Mouse (Mus musculus) limb, embryonic 12.5 days (tissue): ENCODE measurements around the gene Spast. TPM values are rescaled to one million over a fixed set of nuclear protein-coding genes. Genes with fewer than 3 reads are reported as not detected.
"Not testable (repeated sequence)": the region's sequence is repeated elsewhere in the genome, so short reads cannot be mapped to it uniquely, and the experiment has no call there.

Source experiments
- ATAC-seq: fragments of 200-750 bp; cut with Nextera tagmentation; 2 replicates; pipeline ENCODE4 v1.8.0; 2017; ENCODE audit warnings: low read depth, moderate TSS enrichment; ENCODE audit not compliant: insufficient number of reproducible peaks, insufficient read depth, low FRiP score, low TSS enrichment
- H3K27ac ChIP-seq: fragments of 300-500 bp; sonication (generic); 2 replicates; pipeline ENCODE4 v1.5.1; 2016; ENCODE audit warnings: mild to moderate bottlenecking, moderate library complexity
- H3K27me3 ChIP-seq: fragments of 300-500 bp; sonication (generic); 2 replicates; pipeline ENCODE4 v1.6.1; 2016; ENCODE audit warnings: mild to moderate bottlenecking, moderate library complexity
- H3K36me3 ChIP-seq: fragments of 300-500 bp; sonication (generic); 2 replicates; pipeline ENCODE4 v1.6.1; 2016; ENCODE audit warnings: mild to moderate bottlenecking, moderate library complexity
- H3K4me1 ChIP-seq: fragments of 300-500 bp; sonication (generic); replicated peaks from 2 replicates; pipeline ENCODE4 v1.6.1; 2016
- H3K4me2 ChIP-seq: fragments of 300-500 bp; sonication (generic); 2 replicates; pipeline ENCODE4 v1.6.1; 2016; ENCODE audit warnings: mild to moderate bottlenecking, moderate library complexity
- H3K4me3 ChIP-seq: fragments of 300-500 bp; sonication (generic); replicated peaks from 2 replicates; pipeline ENCODE4 v1.5.1; 2016; ENCODE audit warnings: mild to moderate bottlenecking
- H3K9ac ChIP-seq: fragments of 300-500 bp; sonication (generic); replicated peaks from 2 replicates; pipeline ENCODE4 v1.6.1; 2016; ENCODE audit warnings: mild to moderate bottlenecking, moderate library complexity
- H3K9me3 ChIP-seq: fragments of 300-500 bp; sonication (generic); 2 replicates; pipeline ENCODE4 v1.6.1; 2016; ENCODE audit warnings: mild to moderate bottlenecking, moderate library complexity
- WGBS: fragments of 180-500 bp; shearing (Covaris S2); methylation state at CpG from one replicate; pipeline ENCODE4 v1.1.7; 2016; 5-methylcytosine and 5-hydroxymethylcytosine counted together
- polyA plus RNA-seq: library from polyadenylated mRNA; unstranded; fragments of >200 nt; fragmentation: Nextera tagmentation; extraction: Ambion mirVana; gene quantifications from 2 replicates; pipeline ENCODE4 v1.2.1, GENCODE M21; 2016

The Spast gene
- polyA plus RNA-seq, 1 experiment from 2014 or later = 30.7 TPM

DNA sequence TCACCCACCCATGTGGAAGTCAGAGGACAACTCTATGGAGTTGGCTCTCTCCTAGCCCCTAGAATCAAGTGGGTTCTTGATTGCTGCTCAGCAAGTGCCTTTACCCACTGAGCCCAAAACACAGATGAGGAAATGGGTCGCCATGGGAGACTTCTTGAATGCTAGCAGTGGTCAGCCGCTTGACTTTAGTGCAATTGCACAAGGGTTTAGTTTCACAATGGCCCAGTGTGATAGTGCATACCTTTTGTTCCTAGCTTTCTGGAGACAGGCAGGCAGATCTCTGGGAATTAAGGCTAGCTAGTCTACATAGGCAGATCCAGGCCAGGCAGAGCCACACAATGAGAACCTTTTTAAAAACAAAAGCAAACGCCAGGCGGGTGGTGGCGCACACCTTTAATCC lies 38.7 kb upstream of the Spast start:
- Histone ChIP-seq H3K27me3 (no peaks in the 10 kb centered on the region), H3K4me1 (no peaks in the 10 kb centered on the region), H3K4me2 (no peak overlapping the region), H3K9me3 (no peaks in the 10 kb centered on the region), H3K9ac (no peak overlapping the region), H3K4me3 (no peak overlapping the region), H3K27ac (no peak overlapping the region), H3K36me3 (peaks cover 69% of the 10 kb centered on the region)
- ATAC-seq = no peak
- 97% methylated on average over 5 of the region's 5 CpGs for WGBS

DNA sequence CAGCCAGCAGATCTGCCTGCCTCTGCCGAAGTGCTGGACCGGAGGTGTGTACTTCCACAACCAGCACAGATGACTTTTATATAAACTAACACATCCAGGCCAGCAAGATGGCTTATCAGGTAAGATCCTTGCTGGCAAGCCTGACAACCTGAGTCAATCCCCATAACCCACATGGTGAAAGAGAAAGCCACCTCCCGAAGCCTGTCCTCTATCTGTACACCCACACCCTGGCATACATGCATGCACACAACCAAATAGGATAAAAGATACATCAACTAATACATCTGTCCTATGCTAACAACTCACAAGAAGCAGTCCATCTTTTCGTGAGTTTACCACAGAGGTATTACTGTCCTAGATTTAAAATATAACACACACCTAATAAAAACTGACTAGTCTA lies 34.7 kb upstream of the Spast start:
- peaks cover 90% of the 10 kb centered on the region for H3K36me3 ChIP-seq

DNA sequence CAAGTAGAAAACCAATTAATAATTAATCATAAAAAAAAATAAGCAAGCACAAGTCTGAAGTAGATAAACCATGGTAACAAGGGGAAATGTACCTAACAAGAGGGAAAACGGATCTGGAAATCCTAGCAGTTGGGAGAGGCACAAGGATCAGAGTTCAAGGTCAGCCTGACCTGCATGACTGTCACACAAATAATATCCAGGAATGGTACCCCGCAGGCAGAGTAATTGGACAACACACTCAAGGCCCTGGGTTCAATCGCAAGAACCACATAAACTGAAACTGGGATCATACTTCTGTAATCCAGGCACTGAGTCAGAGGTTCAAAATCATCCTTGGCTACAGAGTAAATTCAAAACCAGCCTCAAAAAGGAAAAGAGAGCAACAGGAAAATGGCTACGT lies 33.2 kb upstream of the Spast start:
- no peaks in the 10 kb centered on the region for H3K9me3 ChIP-seq
- H3K36me3 ChIP-seq = peaks cover 89% of the 10 kb centered on the region
- H3K4me2 ChIP-seq = no peak overlapping the region
- no peak overlapping the region for H3K4me3 ChIP-seq
- no peak overlapping the region for H3K9ac ChIP-seq
- H3K27me3 ChIP-seq = no peaks in the 10 kb centered on the region
- H3K27ac ChIP-seq = no peak overlapping the region
- 94% methylated on average over 4 of the region's 4 CpGs for WGBS
- no peak for ATAC-seq
- no peaks in the 10 kb centered on the region for H3K4me1 ChIP-seq

More for the DNA sequence above, 34.7 kb upstream of the Spast start:
- Histone ChIP-seq H3K9ac (no peak overlapping the region), H3K4me2 (no peak overlapping the region), H3K9me3 (no peaks in the 10 kb centered on the region), H3K27me3 (no peaks in the 10 kb centered on the region), H3K4me3 (no peak overlapping the region), H3K4me1 (no peaks in the 10 kb centered on the region), H3K27ac (no peak overlapping the region)
- 94% methylated on average over 4 of the region's 4 CpGs for WGBS
- no peak for ATAC-seq

DNA sequence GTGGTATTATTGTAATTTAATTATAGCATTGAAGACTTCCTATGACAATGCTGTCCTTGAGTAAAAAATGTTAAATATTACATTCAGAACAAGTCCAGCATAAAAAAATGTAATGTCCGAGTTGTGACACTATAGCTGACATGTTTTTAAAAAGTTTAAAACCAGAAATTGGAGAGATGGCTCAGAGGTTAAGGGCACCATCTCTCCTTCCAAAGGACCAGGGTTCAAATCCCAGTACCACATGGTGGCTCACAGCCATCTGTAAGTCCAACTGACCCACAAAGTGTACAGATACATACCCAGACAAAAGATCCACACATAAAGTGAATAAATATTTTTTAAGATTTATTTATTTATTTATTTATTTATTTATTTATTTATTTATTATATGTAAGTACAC lies 32.8 kb upstream of the Spast start:
- Histone ChIP-seq H3K4me3 (no peak overlapping the region), H3K9ac (no peak overlapping the region), H3K27me3 (no peaks in the 10 kb centered on the region), H3K36me3 (peaks cover 88% of the 10 kb centered on the region), H3K4me2 (no peak overlapping the region), H3K9me3 (no peaks in the 10 kb centered on the region), H3K4me1 (no peaks in the 10 kb centered on the region), H3K27ac (no peak overlapping the region)
- ATAC-seq = no peak
- 81% methylated on average over 1 of the region's 1 CpGs for WGBS

- peaks cover 16% of the 10 kb centered on the region for H3K4me1 ChIP-seq
- no peak; the same call in 1 of the 2 replicates for ATAC-seq
- WGBS = under 1% methylated on average over 44 of the region's 45 CpGs
These were observed 23.1 kb upstream of the Spast start for GRCm38 (mm10) chr17:74315445-74316308.

GRCm38 (mm10) chr17:74316309-74316863 lies 22.4 kb upstream of the Spast start:
- Histone ChIP-seq H3K4me3 (peak overlapping the region; percentile 78), H3K9me3 (no peaks in the 10 kb centered on the region), H3K4me1 (peaks cover 16% of the 10 kb centered on the region), H3K36me3 (peaks cover 28% of the 10 kb centered on the region), H3K27me3 (no peaks in the 10 kb centered on the region), H3K4me2 (peak overlapping the region; percentile 78), H3K9ac (peak overlapping the region; percentile 85), H3K27ac (peak overlapping the region; percentile 94)
- under 1% methylated on average over 48 of the region's 48 CpGs for WGBS
- ATAC-seq = peak; percentile 95

More at GRCm38 (mm10) chr17:74315445-74316308, 23.1 kb upstream of the Spast start:
- peak overlapping the region; percentile 78 for H3K4me3 ChIP-seq
- H3K36me3 ChIP-seq = peaks cover 33% of the 10 kb centered on the region
- no peaks in the 10 kb centered on the region for H3K9me3 ChIP-seq
- no peaks in the 10 kb centered on the region for H3K27me3 ChIP-seq
- H3K27ac ChIP-seq = peak overlapping the region; percentile 94
- H3K9ac ChIP-seq = peak overlapping the region; percentile 85
- H3K4me2 ChIP-seq = peak overlapping the region; percentile 78

DNA sequence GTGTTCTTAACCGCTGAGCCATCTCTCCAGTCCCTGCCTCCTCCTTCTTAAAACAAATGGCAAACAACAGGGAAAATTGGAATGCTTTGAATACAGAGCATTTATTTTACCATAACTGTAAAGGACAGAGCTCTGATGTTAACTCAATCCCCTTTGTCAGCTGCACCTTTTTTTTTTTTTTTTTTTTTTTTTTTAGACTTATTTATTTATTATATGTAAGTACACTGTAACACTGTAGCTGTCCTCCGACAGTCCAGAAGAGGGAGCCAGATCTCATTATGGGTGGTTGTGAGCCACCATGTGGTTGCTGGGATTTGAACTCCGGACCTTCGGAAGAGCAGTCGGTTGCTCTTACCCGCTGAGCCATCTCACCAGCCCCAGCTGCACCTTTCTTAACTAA lies 20.1 kb upstream of the Spast start:
- no peak overlapping the region for H3K4me3 ChIP-seq
- no peak for ATAC-seq
- peaks cover 6% of the 10 kb centered on the region; the same call in 1 of the 2 replicates for H3K36me3 ChIP-seq
- peaks cover 16% of the 10 kb centered on the region for H3K4me1 ChIP-seq
- no peak overlapping the region for H3K27ac ChIP-seq
- no peak overlapping the region for H3K4me2 ChIP-seq
- no peaks in the 10 kb centered on the region for H3K27me3 ChIP-seq
- no peak overlapping the region for H3K9ac ChIP-seq
- WGBS = 96% methylated on average over 6 of the region's 6 CpGs
- H3K9me3 ChIP-seq = no peaks in the 10 kb centered on the region

GRCm38 (mm10) chr17:74322400-74323054 lies 16.3 kb upstream of the Spast start:
- H3K4me1 ChIP-seq = no peaks in the 10 kb centered on the region
- ATAC-seq = no peak
- no peak overlapping the region for H3K4me2 ChIP-seq
- no peaks in the 10 kb centered on the region for H3K27me3 ChIP-seq
- H3K36me3 ChIP-seq = no peaks in the 10 kb centered on the region
- H3K4me3 ChIP-seq = no peak overlapping the region
- no peaks in the 10 kb centered on the region for H3K9me3 ChIP-seq
- 63% methylated on average over 5 of the region's 5 CpGs for WGBS
- H3K27ac ChIP-seq = no peak overlapping the region
- no peak overlapping the region for H3K9ac ChIP-seq

GRCm38 (mm10) chr17:74323844-74324243 lies 14.9 kb upstream of the Spast start, which contains the start of gene Dpy30:
Gene Dpy30, minus strand, starts transcription at chr17:74323944.
- 76% methylated on average over 2 of the region's 2 CpGs for WGBS
- Histone ChIP-seq H3K36me3 (no peaks in the 10 kb centered on the region), H3K27me3 (no peaks in the 10 kb centered on the region), H3K27ac (no peak within 1 kb of the TSS), H3K4me2 (no peak within 1 kb of the TSS), H3K9me3 (no peaks in the 10 kb centered on the region), H3K4me1 (no peaks in the 10 kb centered on the region), H3K4me3 (no peak within 1 kb of the TSS), H3K9ac (no peak within 1 kb of the TSS)
- ATAC-seq = no peak

DNA sequence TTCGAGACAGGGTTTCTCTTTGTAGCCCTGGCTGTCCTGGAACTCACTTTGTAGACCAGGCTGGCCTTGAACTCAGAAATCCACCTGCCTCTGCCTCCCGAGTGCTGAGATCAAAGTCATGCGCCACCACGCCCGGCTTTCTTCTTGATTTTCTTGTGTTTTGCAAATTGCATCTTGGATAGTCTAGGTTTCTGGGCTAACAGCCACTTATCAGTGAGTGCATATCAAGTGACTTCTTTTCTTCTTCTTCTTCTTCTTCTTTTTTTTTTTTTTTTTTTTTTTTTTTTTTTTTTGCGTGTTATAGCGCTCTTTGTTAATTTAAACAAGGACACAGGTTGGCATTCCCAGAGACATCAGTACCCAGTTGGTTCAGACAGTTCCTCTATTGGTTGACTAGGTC lies 11.6 kb upstream of the Spast start:
- not testable (repeated sequence) for H3K27ac ChIP-seq, H3K9me3 ChIP-seq, H3K36me3 ChIP-seq, H3K4me1 ChIP-seq, ATAC-seq, H3K4me3 ChIP-seq, H3K27me3 ChIP-seq, H3K4me2 ChIP-seq, H3K9ac ChIP-seq
- 85% methylated on average over 7 of the region's 7 CpGs for WGBS

DNA sequence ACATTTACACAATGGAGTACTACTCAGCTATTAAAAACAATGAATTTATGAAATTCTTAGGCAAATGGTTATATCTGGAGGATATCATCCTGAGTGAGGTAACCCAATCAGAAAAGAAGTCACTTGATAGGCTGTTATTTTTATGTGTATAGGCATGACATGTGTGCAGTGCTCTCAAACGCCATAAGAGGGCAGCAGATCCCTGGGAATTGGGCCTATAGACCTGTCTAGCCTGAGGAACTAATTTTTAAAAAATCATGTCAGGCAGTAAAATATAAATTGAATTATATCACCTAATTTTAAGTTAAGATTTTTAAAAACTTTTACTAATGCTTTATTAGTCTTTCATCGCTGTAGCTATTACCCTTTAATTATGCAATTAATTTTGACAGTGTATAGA lies 10.6 kb upstream of the Spast start:
- H3K36me3 ChIP-seq, H3K9ac ChIP-seq, H3K9me3 ChIP-seq, H3K27ac ChIP-seq, H3K4me1 ChIP-seq, H3K27me3 ChIP-seq, H3K4me3 ChIP-seq, ATAC-seq, H3K4me2 ChIP-seq: not testable (repeated sequence)
- WGBS = 48% methylated on average over 2 of the region's 2 CpGs
